Mouse (Mus musculus) lung, postnatal 0 days (tissue): Measurements from ENCODE around the gene Hist1h1d. TPM values are rescaled to one million over a fixed set of nuclear protein-coding genes. Genes with fewer than 3 reads are reported as not detected.
"Not testable (repeated sequence)": the region's sequence is repeated elsewhere in the genome, so short reads cannot be mapped to it uniquely, and the experiment has no call there.

ENCODE experiments used
- ATAC-seq: fragments of 200-750 bp; cut with Nextera tagmentation; 2 replicates; pipeline ENCODE4 v1.8.0; 2017; ENCODE audit warnings: moderate library complexity
- DNase-seq: peaks from one replicate; pipeline ENCODE4 v3.0.0-alpha.2; 2016; ENCODE audit warnings: low spot score
- H3K27ac ChIP-seq: fragments of 300-500 bp; sonication (generic); 2 replicates; pipeline ENCODE4 v1.5.1; 2014; ENCODE audit warnings: antibody characterized with exemption, mild to moderate bottlenecking, low read length, mixed read lengths
- H3K27me3 ChIP-seq: fragments of 300-500 bp; sonication (generic); replicated peaks from 2 replicates; pipeline ENCODE4 v1.6.1; 2014; ENCODE audit warnings: low read length, mixed read lengths; ENCODE audit not compliant: insufficient read depth
- H3K36me3 ChIP-seq: fragments of 300-500 bp; sonication (generic); 2 replicates; pipeline ENCODE4 v1.6.1; 2014; ENCODE audit warnings: low read length, mixed read lengths; ENCODE audit not compliant: insufficient read depth
- H3K4me1 ChIP-seq: fragments of 300-500 bp; sonication (generic); 2 replicates; pipeline ENCODE4 v1.6.1; 2014; ENCODE audit warnings: antibody characterized with exemption, low read depth, low read length, mixed read lengths; ENCODE audit not compliant: insufficient read depth
- H3K4me2 ChIP-seq: fragments of 300-500 bp; sonication (generic); replicated peaks from 2 replicates; pipeline ENCODE4 v1.6.1; 2014; ENCODE audit warnings: low read depth, mild to moderate bottlenecking, low read length, moderate library complexity, mixed read lengths
- H3K4me3 ChIP-seq: fragments of 300-500 bp; sonication (generic); 2 replicates; pipeline ENCODE4 v1.5.1; 2014; ENCODE audit warnings: low read depth, low read length
- H3K9ac ChIP-seq: fragments of 300-500 bp; sonication (generic); replicated peaks from 2 replicates; pipeline ENCODE4 v1.6.1; 2014; ENCODE audit warnings: low read depth, mild to moderate bottlenecking
- H3K9me3 ChIP-seq: fragments of 300-500 bp; sonication (generic); 2 replicates; pipeline ENCODE4 v1.6.1; 2016; ENCODE audit warnings: low read length, mixed read lengths
- CTCF ChIP-seq: IDR thresholded peaks from 2 replicates; pipeline ENCODE4 v1.5.1; 2016; ENCODE audit warnings: antibody characterized with exemption, mild to moderate bottlenecking
- EP300 ChIP-seq: IDR thresholded peaks from 2 replicates; pipeline ENCODE4 v1.6.1; 2016; ENCODE audit warnings: antibody characterized with exemption, mild to moderate bottlenecking, control low read depth
- WGBS: fragments of 180-500 bp; shearing (Covaris S2); extraction: QIAGEN DNeasy Blood & Tissue Kit; methylation state at CpG from one replicate; pipeline ENCODE4 v1.1.7; 2014; 5-methylcytosine and 5-hydroxymethylcytosine counted together
- polyA plus RNA-seq: library from polyadenylated mRNA; unstranded; fragments of >200 nt; fragmentation: Nextera tagmentation; extraction: Ambion mirVana; gene quantifications from 2 replicates; pipeline ENCODE4 v1.2.1, GENCODE M21; 2015

The Hist1h1d gene
- polyA plus RNA-seq, 1 experiment from 2014 or later = 0.11 TPM

- Histone ChIP-seq H3K4me2 (peak overlapping the region; percentile 62), H3K4me1 (peaks cover 10% of the 10 kb centered on the region), H3K9me3 (no peaks in the 10 kb centered on the region), H3K27ac (peak overlapping the region; percentile 97), H3K9ac (peak overlapping the region; percentile 58; the same call in 1 of the 2 replicates), H3K4me3 (peak overlapping the region; percentile 52), H3K36me3 (no peaks in the 10 kb centered on the region), H3K27me3 (no peaks in the 10 kb centered on the region)
- ATAC-seq (no peak), DNase-seq (peak; percentile 59)
- TF ChIP-seq CTCF (no peak), EP300 (no peak)
These were observed 31.3 kb downstream of the Hist1h1d start for GRCm38 (mm10) chr13:23584331-23584730.

GRCm38 (mm10) chr13:23585029-23585441 is 32.0 kb downstream of the Hist1h1d start:
- Histone ChIP-seq H3K27ac (peak overlapping the region; percentile 97), H3K9me3 (no peaks in the 10 kb centered on the region), H3K4me1 (peaks cover 10% of the 10 kb centered on the region), H3K4me2 (peak overlapping the region; percentile 62), H3K9ac (peak overlapping the region; percentile 58), H3K27me3 (no peaks in the 10 kb centered on the region), H3K4me3 (peak overlapping the region; percentile 52), H3K36me3 (no peaks in the 10 kb centered on the region)
- TF ChIP-seq CTCF (no peak), EP300 (no peak)
- DNase-seq = peak; percentile 88
- ATAC-seq = peak; percentile 29
- WGBS = under 1% methylated on average over 21 of the region's 21 CpGs

GRCm38 (mm10) chr13:23585442-23586098 is 32.5 kb downstream of the Hist1h1d start:
- H3K27me3 ChIP-seq, H3K9me3 ChIP-seq, H3K4me1 ChIP-seq, H3K36me3 ChIP-seq: not testable (repeated sequence)
- peak; percentile 98 for DNase-seq
- peak; percentile 70 for TF ChIP-seq EP300
- peak overlapping the region; percentile 58 for H3K9ac ChIP-seq
- under 1% methylated on average over 22 of the region's 36 CpGs for WGBS
- H3K27ac ChIP-seq = peak overlapping the region; percentile 97
- peak overlapping the region; percentile 62 for H3K4me2 ChIP-seq
- ATAC-seq = peak; percentile 86
- H3K4me3 ChIP-seq = peak overlapping the region; percentile 52

- WGBS = 3% methylated on average over 22 of the region's 22 CpGs
- peak overlapping the region; percentile 46 for H3K9ac ChIP-seq
- no peaks in the 10 kb centered on the region for H3K9me3 ChIP-seq
- ATAC-seq (no peak), DNase-seq (peak; percentile 60)
- H3K4me2 ChIP-seq = peak overlapping the region; percentile 62
- TF ChIP-seq EP300 (no peak), CTCF (no peak)
- no peaks in the 10 kb centered on the region for H3K36me3 ChIP-seq
- H3K27ac ChIP-seq = peak overlapping the region; percentile 92
- peaks cover 10% of the 10 kb centered on the region for H3K4me1 ChIP-seq
- H3K27me3 ChIP-seq = no peaks in the 10 kb centered on the region
- peak overlapping the region; percentile 52 for H3K4me3 ChIP-seq
These were observed 33.3 kb downstream of the Hist1h1d start for GRCm38 (mm10) chr13:23586099-23586939.

- peak overlapping the region; percentile 62 for H3K4me2 ChIP-seq
- no peaks in the 10 kb centered on the region for H3K27me3 ChIP-seq
- no peak for DNase-seq
- no peak for TF ChIP-seq CTCF
- TF ChIP-seq EP300 = no peak
- no peak for ATAC-seq
- no peaks in the 10 kb centered on the region for H3K36me3 ChIP-seq
- peaks cover 10% of the 10 kb centered on the region for H3K4me1 ChIP-seq
- H3K9me3 ChIP-seq = no peaks in the 10 kb centered on the region
- H3K4me3 ChIP-seq = peak overlapping the region; percentile 52; the same call in 1 of the 2 replicates
- WGBS = 3% methylated on average over 1 of the region's 1 CpGs
- peak overlapping the region; percentile 46 for H3K9ac ChIP-seq
- H3K27ac ChIP-seq = peak overlapping the region; percentile 92
These were observed 33.8 kb downstream of the Hist1h1d start for GRCm38 (mm10) chr13:23586940-23587225.

- TF ChIP-seq CTCF (no peak), EP300 (no peak)
- DNase-seq (no peak), ATAC-seq (no peak)
- Histone ChIP-seq H3K4me1 (0 out of 2 replicates have a peak, but pooled peaks cover 2% of the 10 kb centered on the region), H3K4me2 (no peak overlapping the region), H3K9ac (no peak overlapping the region), H3K4me3 (no peak overlapping the region), H3K27ac (no peak overlapping the region), H3K27me3 (no peaks in the 10 kb centered on the region), H3K36me3 (no peaks in the 10 kb centered on the region), H3K9me3 (no peaks in the 10 kb centered on the region)
- WGBS = 85% methylated on average over 7 of the region's 7 CpGs
These were observed 38.1 kb downstream of the Hist1h1d start for GRCm38 (mm10) chr13:23591206-23591605.

GRCm38 (mm10) chr13:23591886-23592285 is 38.8 kb downstream of the Hist1h1d start:
- not testable (repeated sequence) for H3K9ac ChIP-seq, H3K36me3 ChIP-seq, H3K4me3 ChIP-seq, H3K27me3 ChIP-seq, DNase-seq, H3K4me1 ChIP-seq, H3K4me2 ChIP-seq, ATAC-seq, H3K27ac ChIP-seq, H3K9me3 ChIP-seq
- 82% methylated on average over 7 of the region's 7 CpGs for WGBS
